Mouse (Mus musculus): ENCODE measurements around the gene Qsox1.

Qsox1 gene

DNA sequence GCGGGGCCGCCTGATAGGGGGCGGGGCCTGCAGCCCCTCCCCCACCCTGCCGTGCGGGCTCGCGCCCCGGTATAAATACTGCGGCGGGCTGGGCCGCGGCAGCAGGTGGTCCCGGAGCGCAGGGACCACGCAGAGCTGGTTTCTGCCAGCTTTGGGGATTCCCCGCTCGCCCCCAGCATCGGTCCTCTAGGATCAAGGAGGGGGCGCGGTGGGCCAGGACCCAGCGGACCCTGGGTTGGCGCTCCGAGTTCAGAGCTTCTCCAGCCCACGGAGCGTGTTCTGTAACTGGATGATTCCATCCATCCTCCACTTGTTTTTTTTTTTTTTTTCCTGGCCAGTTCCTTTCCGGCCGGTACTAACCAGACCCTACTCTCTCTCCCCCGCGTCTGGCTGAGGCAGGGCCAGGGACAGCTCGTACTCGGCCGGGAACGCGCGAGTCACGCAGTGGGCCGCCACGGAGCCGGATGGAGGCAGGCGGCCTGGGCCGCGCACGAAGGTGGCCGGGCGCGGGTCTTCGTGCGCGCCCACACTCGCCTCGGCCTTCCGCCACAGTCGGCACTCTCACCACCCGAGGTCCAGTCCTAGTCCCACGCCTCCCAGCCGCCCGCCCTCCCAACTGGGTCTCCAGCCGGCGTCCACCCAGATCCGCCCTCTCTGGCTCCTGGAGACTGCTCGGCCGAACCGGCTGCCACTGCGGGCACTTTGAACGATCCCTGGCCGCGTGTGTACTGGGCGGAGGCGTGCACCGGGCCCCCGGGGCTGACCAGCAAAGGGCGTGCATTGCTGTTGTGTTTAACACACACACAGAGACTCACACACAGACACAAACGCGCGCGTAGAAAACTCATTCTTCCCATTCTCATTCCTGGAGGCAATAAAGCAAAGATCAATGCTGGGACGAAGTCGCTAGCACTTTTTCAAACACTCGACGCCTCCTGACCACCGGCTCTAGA lies 70.0 kb downstream of the Qsox1 start:
- DNase-seq = peak; percentile 50 to 65

- DNase-seq = peak; percentile 41 to 64
Observed at GRCm38 (mm10) chr1:155741988-155742387, 70.7 kb downstream of the Qsox1 start.

DNA sequence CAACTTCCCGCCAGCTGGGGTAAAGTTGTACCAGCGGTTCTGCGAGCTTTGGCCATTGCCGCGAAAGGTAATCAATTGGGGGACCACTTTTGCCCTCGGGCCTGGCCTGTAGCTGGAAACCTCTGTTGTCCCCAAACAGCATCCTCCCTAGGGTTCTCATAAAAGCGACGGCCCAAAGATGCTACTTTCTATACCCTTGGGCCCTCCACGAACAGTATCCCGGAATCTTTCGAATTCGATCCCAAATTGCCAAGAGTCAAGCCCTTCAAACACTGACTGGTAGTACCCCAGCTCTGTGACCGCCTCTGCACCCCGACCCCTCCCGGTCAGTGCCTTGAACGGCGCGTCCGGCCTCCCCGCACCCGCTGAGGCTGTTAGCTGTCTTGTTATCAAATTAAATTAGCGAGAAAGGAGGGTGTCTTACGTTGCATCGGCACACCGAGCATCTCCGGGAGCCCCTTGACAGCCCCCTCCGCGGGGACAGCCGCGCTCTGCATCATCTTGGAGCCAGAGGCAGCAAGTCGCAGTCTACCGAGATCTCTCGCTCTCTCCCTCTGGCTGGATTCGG lies 71.2 kb downstream of the Qsox1 start:
- no peak for DNase-seq

DNA sequence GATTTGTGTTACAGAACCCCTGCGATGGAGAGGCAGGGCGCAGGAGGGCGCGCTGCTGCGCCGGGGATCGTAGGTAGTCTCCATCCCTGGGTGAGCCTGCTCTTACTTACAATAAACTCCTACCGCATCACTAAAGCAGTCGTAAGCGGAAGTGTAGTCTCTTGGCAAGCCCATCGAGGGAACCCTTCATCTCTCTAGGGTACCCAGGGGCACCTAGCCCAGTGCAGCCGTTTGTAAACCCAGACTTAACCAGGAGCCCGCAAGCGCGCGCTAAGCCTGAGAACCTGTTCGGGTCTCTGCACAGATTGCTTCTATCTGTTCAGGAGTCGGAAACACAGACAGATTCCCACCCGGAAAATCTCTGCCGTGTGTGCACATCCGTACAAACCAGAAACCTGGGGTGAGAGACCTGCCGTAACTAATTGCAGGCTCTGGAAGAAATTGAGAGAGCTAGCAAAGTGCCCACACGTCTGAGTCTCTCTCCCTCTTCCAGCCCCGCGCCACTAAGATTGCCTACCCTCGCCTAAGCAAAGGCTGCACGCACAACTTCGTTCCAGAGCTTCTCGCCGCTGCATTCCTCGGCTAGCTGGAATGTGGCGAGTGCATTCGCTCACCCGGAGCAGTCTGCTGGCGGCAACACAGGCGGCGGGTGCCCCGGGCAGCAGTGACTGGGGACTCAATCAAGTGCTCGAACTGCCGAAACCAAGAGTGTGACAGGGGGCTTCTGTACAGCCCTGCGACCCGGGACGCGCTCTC lies 71.9 kb downstream of the Qsox1 start:
- peak; percentile 57 to 72 for DNase-seq

GRCm38 (mm10) chr1:155737809-155738383 lies 74.8 kb downstream of the Qsox1 start:
- no peak for DNase-seq

DNA sequence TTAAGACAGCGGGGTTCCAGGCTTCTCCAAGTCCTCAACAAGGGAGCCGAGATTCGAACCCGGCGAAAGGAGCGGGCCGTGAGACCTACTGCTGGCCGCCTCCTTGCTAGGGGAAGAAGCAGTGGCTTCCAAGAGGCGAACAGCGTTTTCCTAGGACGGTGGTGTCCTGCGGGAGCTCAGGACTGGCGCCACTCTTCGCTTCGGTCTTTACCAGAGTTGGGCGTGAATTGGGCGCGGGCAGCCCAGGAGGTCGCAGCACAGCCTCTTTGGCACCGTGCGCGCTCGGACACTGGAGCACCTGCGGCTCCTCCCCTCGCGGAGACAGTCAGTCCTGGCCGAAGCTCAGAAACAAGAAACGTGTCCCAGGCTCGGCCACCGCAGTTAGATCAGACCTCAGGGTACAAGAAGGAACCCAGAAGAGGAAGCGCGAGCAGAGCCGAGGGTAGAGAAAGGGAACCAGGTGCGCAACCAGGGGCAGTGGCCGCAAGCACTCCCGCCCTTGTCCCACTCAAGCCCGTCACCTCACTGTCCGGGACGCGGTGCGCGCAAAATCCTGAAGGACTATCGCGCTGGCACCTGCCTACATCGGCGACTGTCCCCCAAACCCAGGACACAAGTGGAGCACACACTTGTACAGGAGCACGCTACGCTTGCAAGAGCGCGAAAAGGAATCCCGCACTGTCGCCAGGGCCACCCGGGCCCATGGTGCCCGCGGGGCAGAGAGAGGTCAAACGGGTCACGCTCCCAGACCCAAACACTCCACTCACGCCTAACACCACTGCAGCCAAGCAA lies 75.5 kb downstream of the Qsox1 start:
- DNase-seq = peak; percentile 11 to 24

GRCm38 (mm10) chr1:155736096-155736825 lies 76.4 kb downstream of the Qsox1 start:
- DNase-seq = peak in 1 of 2 experiments; percentile 14

- DNase-seq = peak; percentile 40 to 61
Observed at GRCm38 (mm10) chr1:155731156-155731555, 81.5 kb downstream of the Qsox1 start.

GRCm38 (mm10) chr1:155729113-155729795 lies 83.4 kb downstream of the Qsox1 start:
- no peak for DNase-seq

GRCm38 (mm10) chr1:155727830-155728229 lies 84.9 kb downstream of the Qsox1 start:
- no peak for DNase-seq

Measured in kidney, postnatal 4 days (tissue).